Comparison of ENCODE assay signal across 8 mouse cellular contexts in the genomic region with DNA sequence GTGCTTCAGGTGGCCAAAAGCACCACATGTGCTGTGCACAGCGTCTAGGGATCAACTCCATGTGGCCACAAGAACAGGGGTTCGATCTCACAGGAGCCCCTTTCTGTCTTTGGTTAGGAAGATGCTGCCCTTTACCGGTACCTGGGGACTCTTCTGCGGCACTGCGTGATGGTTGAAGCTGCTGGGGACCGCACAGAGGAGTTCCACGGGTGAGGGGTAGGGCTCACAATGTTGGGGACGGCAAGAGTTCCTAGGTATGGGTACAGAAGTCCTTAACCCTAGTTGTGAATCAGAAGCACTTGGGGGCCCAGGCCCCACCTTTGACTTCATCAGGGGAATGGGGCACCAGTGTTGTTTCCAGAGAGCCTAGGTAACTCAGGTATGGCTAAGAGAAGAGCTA. TPM values are rescaled to one million over a fixed set of nuclear protein-coding genes. Genes with fewer than 3 reads are reported as not detected.
DNase-seq lines count a peak whose midpoint lies in the region; ATAC-seq and TF ChIP-seq lines count a peak whose summit lies in the region.

No protein-coding gene starts in this region.

- no peak overlapping the region for H3K27ac ChIP-seq in kidney, embryonic 15.5 days
- H3K27ac ChIP-seq in embryonic facial prominence, embryonic 12.5 days, result no peak overlapping the region
- no peak overlapping the region for H3K27ac ChIP-seq in intestine, embryonic 15.5 days
- no peak overlapping the region for H3K27ac ChIP-seq in midbrain, postnatal 0 days (ENCODE audit: low read depth, low read length)

- peak overlapping the region; percentile 92 for H3K4me3 ChIP-seq in kidney, embryonic 15.5 days (replicated peaks)
- peak overlapping the region; percentile 75; the same call in 1 of the 2 replicates for H3K4me3 ChIP-seq in embryonic facial prominence, embryonic 12.5 days
- no peak overlapping the region for H3K4me3 ChIP-seq in intestine, embryonic 15.5 days (replicated peaks)
- H3K4me3 ChIP-seq in midbrain, postnatal 0 days (ENCODE audit: low read depth, low read length), result peak overlapping the region; percentile 81; the same call in 1 of the 2 replicates

- peaks cover 28% of the 10 kb centered on the region for H3K4me1 ChIP-seq in kidney, embryonic 15.5 days
- H3K4me1 ChIP-seq in embryonic facial prominence, embryonic 12.5 days, result peaks cover 21% of the 10 kb centered on the region
- H3K4me1 ChIP-seq in intestine, embryonic 15.5 days (replicated peaks), result peaks cover 20% of the 10 kb centered on the region
- peaks cover 15% of the 10 kb centered on the region; the same call in 1 of the 2 replicates for H3K4me1 ChIP-seq in midbrain, postnatal 0 days (ENCODE audit: insufficient read depth, low read length)

- peak overlapping the region; percentile 100 for H3K4me2 ChIP-seq in kidney, embryonic 15.5 days
- peak overlapping the region; percentile 99 for H3K4me2 ChIP-seq in embryonic facial prominence, embryonic 12.5 days (replicated peaks)
- peak overlapping the region; percentile 98 for H3K4me2 ChIP-seq in intestine, embryonic 15.5 days (replicated peaks)
- H3K4me2 ChIP-seq in midbrain, postnatal 0 days (ENCODE audit: low read depth, low read length, poor library complexity, severe bottlenecking), result peak overlapping the region; percentile 96

- TF ChIP-seq CTCF in midbrain, postnatal 0 days (IDR thresholded peaks at IDR 0.05), result no peak

- DNase-seq in kidney, adult 11 months, result no peak
- no peak for DNase-seq in midbrain, postnatal 0 days (ENCODE audit: low spot score)
- DNase-seq in urinary bladder, adult 18-20 months (ENCODE audit: low spot score in 2 of 2), result no peak
- no peak for DNase-seq in spleen, adult 18-20 months

- H3K36me3 ChIP-seq in kidney, embryonic 15.5 days, result peaks cover 65% of the 10 kb centered on the region
- peaks cover 57% of the 10 kb centered on the region for H3K36me3 ChIP-seq in embryonic facial prominence, embryonic 12.5 days
- H3K36me3 ChIP-seq in intestine, embryonic 15.5 days, result peaks cover 35% of the 10 kb centered on the region
- H3K36me3 ChIP-seq in midbrain, postnatal 0 days (ENCODE audit: insufficient read depth, low read length), result peaks cover 48% of the 10 kb centered on the region

- ATAC-seq in kidney, embryonic 15.5 days (replicated peaks; ENCODE audit: low FRiP score), result no peak
- ATAC-seq in embryonic facial prominence, embryonic 12.5 days (ENCODE audit: insufficient number of reproducible peaks, insufficient read depth, low FRiP score, low TSS enrichment), result no peak
- no peak for ATAC-seq in intestine, embryonic 15.5 days
- no peak for ATAC-seq in midbrain, postnatal 0 days (ENCODE audit: low FRiP score)
- ATAC-seq in megakaryocyte-erythroid progenitor cell, adult 5-6 weeks (replicated peaks; ENCODE audit: low FRiP score, low TSS enrichment, poor library complexity, severe bottlenecking), result no peak

- WGBS in kidney, embryonic 15.5 days, result 96% methylated on average over 8 of the region's 8 CpGs
- 93% methylated on average over 8 of the region's 8 CpGs for WGBS in embryonic facial prominence, embryonic 12.5 days
- 96% methylated on average over 8 of the region's 8 CpGs for WGBS in intestine, embryonic 15.5 days
- WGBS in midbrain, postnatal 0 days, result 95% methylated on average over 8 of the region's 8 CpGs

- H3K27me3 ChIP-seq in kidney, embryonic 15.5 days, result no peaks in the 10 kb centered on the region
- H3K27me3 ChIP-seq in embryonic facial prominence, embryonic 12.5 days, result no peaks in the 10 kb centered on the region
- H3K27me3 ChIP-seq in intestine, embryonic 15.5 days (replicated peaks), result no peaks in the 10 kb centered on the region
- no peaks in the 10 kb centered on the region for H3K27me3 ChIP-seq in midbrain, postnatal 0 days (ENCODE audit: insufficient read depth, low read length)

- H3K9ac ChIP-seq in kidney, embryonic 15.5 days, result 0 out of 2 replicates have a peak overlapping the region, but pooled peaks have one; percentile 93
- peak overlapping the region; percentile 89; the same call in 1 of the 2 replicates for H3K9ac ChIP-seq in embryonic facial prominence, embryonic 12.5 days
- H3K9ac ChIP-seq in intestine, embryonic 15.5 days, result peak overlapping the region; percentile 85; the same call in 1 of the 2 replicates
- peak overlapping the region; percentile 97; the same call in 1 of the 2 replicates for H3K9ac ChIP-seq in midbrain, postnatal 0 days (replicated peaks; ENCODE audit: low read length, poor library complexity, severe bottlenecking)

- no peaks in the 10 kb centered on the region for H3K9me3 ChIP-seq in kidney, embryonic 15.5 days (replicated peaks)
- no peaks in the 10 kb centered on the region for H3K9me3 ChIP-seq in embryonic facial prominence, embryonic 12.5 days
- H3K9me3 ChIP-seq in intestine, embryonic 15.5 days, result no peaks in the 10 kb centered on the region
- H3K9me3 ChIP-seq in midbrain, postnatal 0 days (ENCODE audit: low read length), result no peaks in the 10 kb centered on the region

RNA-seq across cellular contexts. Expression of a gene that starts 1.4 kb away (rescaled TPM):
- polyA plus RNA-seq in kidney, embryonic 15.5 days (2015; fragmentation: Nextera tagmentation; extraction: Ambion mirVana), result 35.9 and 37.2 TPM in 2 replicates
- 36.0 and 44.3 TPM in 2 replicates for polyA plus RNA-seq in embryonic facial prominence, embryonic 12.5 days (2016; fragmentation: Nextera tagmentation; extraction: Ambion mirVana)
- polyA plus RNA-seq in intestine, embryonic 15.5 days (2015; fragmentation: Nextera tagmentation; extraction: Ambion mirVana), result 31.7 and 37.1 TPM in 2 replicates
- 19.1 and 26.0 TPM in 2 replicates for total RNA-seq in midbrain, postnatal 0 days (2014; rRNA removed)
- polyA plus RNA-seq in midbrain, postnatal 0 days (2015; fragmentation: Nextera tagmentation; extraction: Ambion mirVana), result 49.9 and 53.9 TPM in 2 replicates
- total RNA-seq in megakaryocyte-erythroid progenitor cell, adult 5-6 weeks (2014; fragmentation: Nextera tagmentation), result 12.9 and 14.5 TPM in 2 replicates
- total RNA-seq in megakaryocyte-erythroid progenitor cell, adult 5-6 weeks (2017), result 12.8 and 16.1 TPM in 2 replicates

RNA-seq across cellular contexts. Expression of a gene that starts 2.0 kb away (rescaled TPM):
- 54.8 and 59.7 TPM in 2 replicates for polyA plus RNA-seq in kidney, embryonic 15.5 days (2015; fragmentation: Nextera tagmentation; extraction: Ambion mirVana)
- polyA plus RNA-seq in embryonic facial prominence, embryonic 12.5 days (2016; fragmentation: Nextera tagmentation; extraction: Ambion mirVana), result 69.2 and 76.6 TPM in 2 replicates
- polyA plus RNA-seq in intestine, embryonic 15.5 days (2015; fragmentation: Nextera tagmentation; extraction: Ambion mirVana), result 51.9 and 66.6 TPM in 2 replicates
- total RNA-seq in midbrain, postnatal 0 days (2014; rRNA removed), result 81.2 and 127 TPM in 2 replicates
- polyA plus RNA-seq in midbrain, postnatal 0 days (2015; fragmentation: Nextera tagmentation; extraction: Ambion mirVana), result 91.8 and 98.1 TPM in 2 replicates
- total RNA-seq in megakaryocyte-erythroid progenitor cell, adult 5-6 weeks (2014; fragmentation: Nextera tagmentation), result 30.0 and 44.3 TPM in 2 replicates
- total RNA-seq in megakaryocyte-erythroid progenitor cell, adult 5-6 weeks (2017), result 19.2 and 27.5 TPM in 2 replicates

RNA-seq across cellular contexts. Expression of a gene that starts 2.6 kb away (rescaled TPM):
- polyA plus RNA-seq in kidney, embryonic 15.5 days (2015; fragmentation: Nextera tagmentation; extraction: Ambion mirVana), result not detected in 2 replicates
- polyA plus RNA-seq in embryonic facial prominence, embryonic 12.5 days (2016; fragmentation: Nextera tagmentation; extraction: Ambion mirVana), result not detected in 2 replicates
- 0.54 TPM in 1 of 2 replicates, not detected in the other for polyA plus RNA-seq in intestine, embryonic 15.5 days (2015; fragmentation: Nextera tagmentation; extraction: Ambion mirVana)
- 0.27 and 2.5 TPM in 2 replicates for total RNA-seq in midbrain, postnatal 0 days (2014; rRNA removed)
- 0.20 TPM in 1 of 2 replicates, not detected in the other for polyA plus RNA-seq in midbrain, postnatal 0 days (2015; fragmentation: Nextera tagmentation; extraction: Ambion mirVana)
- not detected in 2 replicates for total RNA-seq in megakaryocyte-erythroid progenitor cell, adult 5-6 weeks (2014; fragmentation: Nextera tagmentation)
- 3.0 TPM in 1 of 2 replicates, not detected in the other for total RNA-seq in megakaryocyte-erythroid progenitor cell, adult 5-6 weeks (2017)

RNA-seq across cellular contexts. Expression of a gene that starts 11.1 kb away (rescaled TPM):
- 0.12 TPM in 1 of 2 replicates, not detected in the other for polyA plus RNA-seq in kidney, embryonic 15.5 days (2015; fragmentation: Nextera tagmentation; extraction: Ambion mirVana)
- polyA plus RNA-seq in embryonic facial prominence, embryonic 12.5 days (2016; fragmentation: Nextera tagmentation; extraction: Ambion mirVana), result not detected in 2 replicates
- polyA plus RNA-seq in intestine, embryonic 15.5 days (2015; fragmentation: Nextera tagmentation; extraction: Ambion mirVana), result not detected in 2 replicates
- total RNA-seq in midbrain, postnatal 0 days (2014; rRNA removed), result not detected in 2 replicates
- 0.17 and 0.22 TPM in 2 replicates for polyA plus RNA-seq in midbrain, postnatal 0 days (2015; fragmentation: Nextera tagmentation; extraction: Ambion mirVana)
- total RNA-seq in megakaryocyte-erythroid progenitor cell, adult 5-6 weeks (2014; fragmentation: Nextera tagmentation), result not detected in 2 replicates
- not detected in 2 replicates for total RNA-seq in megakaryocyte-erythroid progenitor cell, adult 5-6 weeks (2017)

RNA-seq across cellular contexts. Expression of a gene that starts 13.4 kb away (rescaled TPM):
- not detected in 2 replicates for polyA plus RNA-seq in kidney, embryonic 15.5 days (2015; fragmentation: Nextera tagmentation; extraction: Ambion mirVana)
- not detected in 2 replicates for polyA plus RNA-seq in embryonic facial prominence, embryonic 12.5 days (2016; fragmentation: Nextera tagmentation; extraction: Ambion mirVana)
- polyA plus RNA-seq in intestine, embryonic 15.5 days (2015; fragmentation: Nextera tagmentation; extraction: Ambion mirVana), result not detected in 2 replicates
- total RNA-seq in midbrain, postnatal 0 days (2014; rRNA removed), result not detected in 2 replicates
- polyA plus RNA-seq in midbrain, postnatal 0 days (2015; fragmentation: Nextera tagmentation; extraction: Ambion mirVana), result not detected in 2 replicates
- not detected in 2 replicates for total RNA-seq in megakaryocyte-erythroid progenitor cell, adult 5-6 weeks (2014; fragmentation: Nextera tagmentation)
- total RNA-seq in megakaryocyte-erythroid progenitor cell, adult 5-6 weeks (2017), result not detected in 2 replicates
